Mouse (Mus musculus): ENCODE results near the gene Kcnj11. TPM values are rescaled to one million over a fixed set of nuclear protein-coding genes. Genes with fewer than 3 reads are reported as not detected.
A peak's percentile ranks its signal among the peaks of the same experiment; 100 is the strongest.

Gene Kcnj11
- not detected in 2 replicates for total RNA-seq (2015)
- total RNA-seq (2017), result not detected in 2 replicates

DNA sequence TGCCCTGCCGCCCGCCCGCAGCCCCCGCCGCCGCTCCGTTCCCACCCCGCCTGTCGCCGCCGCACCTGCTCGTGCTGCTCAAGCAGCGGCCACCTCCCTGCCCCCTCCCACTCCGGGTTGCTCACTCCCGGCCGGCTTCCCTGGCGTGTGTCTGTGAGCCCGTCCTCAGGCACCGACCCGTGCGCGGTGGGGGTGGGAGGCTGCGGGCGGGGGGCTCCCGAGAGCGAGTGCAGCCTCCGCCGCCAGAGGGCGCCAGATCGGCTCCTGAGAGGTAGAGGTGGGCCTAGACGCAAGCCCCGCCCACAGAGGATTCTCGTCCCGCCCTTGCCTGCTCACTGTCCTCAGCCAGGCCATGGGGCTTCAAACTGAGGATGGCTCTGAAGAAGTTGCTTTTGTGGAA lies at the start of gene Kcnj11:
Gene Kcnj11 (minus strand): TSS at position 202 of the 400 bp plus-strand sequence.
- ATAC-seq (ENCODE audit: poor library complexity, severe bottlenecking), result peak; percentile 78

DNA sequence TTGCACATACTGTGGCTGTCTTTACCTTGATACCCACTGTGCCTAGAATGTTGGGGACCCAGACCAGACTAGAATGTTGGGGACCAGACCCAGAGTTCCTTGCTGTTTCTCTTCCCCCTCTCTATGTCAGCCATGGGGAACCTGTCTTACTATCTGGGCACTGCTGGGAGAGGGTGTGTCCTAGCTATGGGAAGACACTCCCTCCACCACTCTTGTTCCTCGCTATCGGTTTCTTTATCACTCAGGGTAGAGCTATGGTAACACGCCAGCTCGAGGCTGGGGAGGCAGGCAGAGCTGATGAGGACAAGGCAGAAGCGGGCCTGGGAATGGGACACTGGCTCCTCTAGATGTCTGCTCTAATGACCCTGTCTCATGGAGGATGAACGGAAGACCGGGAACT lies 46.9 kb upstream of the Kcnj11 start:
- ATAC-seq (ENCODE audit: poor library complexity, severe bottlenecking), result no peak

DNA sequence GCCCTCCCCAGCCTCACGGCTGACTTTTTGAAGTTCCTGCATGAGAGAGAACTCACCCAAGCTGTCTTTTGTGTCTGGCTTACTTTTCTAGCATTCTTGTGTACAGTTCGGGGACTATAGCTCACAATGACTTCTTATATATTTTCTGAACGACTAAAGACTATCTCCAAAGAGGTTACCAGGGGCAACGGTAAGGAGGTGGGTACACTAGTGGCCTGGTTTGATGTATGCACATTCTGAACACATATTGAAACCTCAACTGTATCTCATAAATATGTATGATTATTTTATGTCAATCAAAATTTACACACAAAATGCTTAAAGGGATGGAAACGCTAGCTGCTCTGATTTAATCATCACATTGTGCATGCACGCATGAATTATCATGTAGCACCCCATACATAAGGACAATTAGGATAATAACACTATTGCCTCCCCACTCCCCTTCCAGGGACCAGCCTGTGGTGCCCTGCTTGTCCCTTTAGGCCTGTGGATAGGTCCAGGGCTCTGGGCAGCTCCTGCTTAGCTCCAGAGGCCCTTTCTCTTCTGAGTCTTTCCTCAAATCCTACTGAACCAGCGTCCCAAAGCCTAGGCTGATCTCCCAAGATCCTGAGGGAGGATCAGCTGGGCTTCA lies 46.2 kb upstream of the Kcnj11 start:
- ATAC-seq (ENCODE audit: poor library complexity, severe bottlenecking), result no peak

DNA sequence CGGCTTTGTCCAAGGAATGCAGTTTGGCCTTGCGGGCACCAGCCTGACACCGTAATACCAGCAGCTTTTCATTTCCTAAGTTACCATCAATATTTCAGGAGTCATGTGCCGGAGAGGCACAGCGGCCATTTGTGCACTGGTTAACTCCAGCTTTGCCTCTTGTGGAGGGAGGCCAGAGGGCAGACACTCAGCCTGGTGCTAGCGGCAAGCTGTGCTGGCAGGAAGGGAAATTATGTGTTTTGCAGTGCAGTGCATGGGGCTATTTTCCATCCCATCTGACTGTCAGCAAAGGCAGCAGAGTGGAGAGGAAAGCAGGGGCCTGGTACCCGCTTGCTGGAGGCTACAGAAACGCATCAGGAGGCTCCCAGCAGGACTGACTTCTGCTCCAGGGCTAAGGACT lies 43.5 kb upstream of the Kcnj11 start:
- ATAC-seq (ENCODE audit: poor library complexity, severe bottlenecking), result no peak

DNA sequence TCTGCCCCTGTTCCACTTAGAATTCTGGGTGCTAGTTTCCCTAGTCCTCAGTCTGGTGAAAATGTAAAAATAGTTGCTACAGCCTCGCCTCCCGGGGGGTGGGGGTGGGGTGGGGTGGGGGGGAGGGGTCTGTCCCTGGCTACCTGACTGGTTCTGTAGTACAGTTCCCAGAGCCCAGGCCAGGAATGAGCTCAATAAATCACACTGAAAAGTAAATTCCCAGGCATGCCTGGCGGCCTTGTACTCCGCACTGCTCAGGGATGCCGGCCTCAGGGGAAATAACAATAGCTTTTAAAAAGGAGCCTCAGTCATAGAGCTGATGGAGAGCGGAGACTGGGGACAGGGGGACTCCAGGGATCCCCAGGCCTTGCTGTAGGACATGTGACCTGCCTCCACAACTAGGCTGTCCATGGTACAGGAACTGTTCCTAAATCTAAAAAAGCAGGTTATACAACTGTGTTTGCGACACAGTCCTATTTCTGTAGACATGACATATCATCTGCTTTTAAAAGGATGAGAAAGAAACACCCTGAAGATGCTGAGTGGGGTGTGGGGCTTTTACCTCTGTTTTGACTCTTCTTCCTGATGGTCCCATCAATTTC lies 37.9 kb upstream of the Kcnj11 start:
- no peak for ATAC-seq (ENCODE audit: poor library complexity, severe bottlenecking)

DNA sequence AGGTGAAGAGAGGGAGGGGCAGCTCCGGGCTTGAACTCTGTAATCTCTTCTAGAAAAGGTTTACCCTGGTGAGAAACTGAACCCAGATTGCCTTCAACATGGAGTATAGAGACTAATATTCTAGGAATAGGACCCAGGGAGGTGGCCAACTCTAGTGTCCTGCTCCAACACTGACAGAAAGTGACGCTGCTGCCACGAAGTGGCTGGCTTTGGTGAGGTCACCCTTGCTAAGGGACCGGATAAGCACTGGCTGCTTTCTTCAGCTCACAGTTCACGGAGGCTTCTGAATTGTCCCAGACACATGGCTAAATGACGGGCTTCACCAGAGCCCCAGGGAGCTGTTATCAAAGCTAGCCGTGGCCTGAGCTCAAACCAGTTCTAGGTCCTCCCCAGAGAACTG lies 33.3 kb upstream of the Kcnj11 start:
- no peak for ATAC-seq (ENCODE audit: poor library complexity, severe bottlenecking)

DNA sequence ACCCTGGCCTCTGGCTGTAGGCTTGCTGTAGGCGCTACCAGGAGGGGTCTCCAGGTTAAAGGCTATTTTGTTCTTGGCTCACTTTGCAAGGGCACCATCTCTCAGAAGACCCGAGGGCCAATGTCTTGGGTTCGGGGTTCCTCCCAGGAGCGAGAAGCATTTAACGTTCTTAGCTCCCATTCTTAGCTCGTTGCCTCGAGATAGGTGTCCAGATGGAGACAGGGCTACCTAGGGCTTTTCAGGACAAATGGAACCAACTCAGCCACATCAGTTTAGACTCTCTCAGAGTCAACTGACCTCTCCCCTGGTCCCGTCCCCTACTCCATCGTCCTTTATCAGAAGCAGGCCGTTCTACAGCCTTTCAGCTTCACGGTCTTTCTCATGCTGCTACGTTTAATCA lies 31.7 kb upstream of the Kcnj11 start:
- no peak for ATAC-seq (ENCODE audit: poor library complexity, severe bottlenecking)

DNA sequence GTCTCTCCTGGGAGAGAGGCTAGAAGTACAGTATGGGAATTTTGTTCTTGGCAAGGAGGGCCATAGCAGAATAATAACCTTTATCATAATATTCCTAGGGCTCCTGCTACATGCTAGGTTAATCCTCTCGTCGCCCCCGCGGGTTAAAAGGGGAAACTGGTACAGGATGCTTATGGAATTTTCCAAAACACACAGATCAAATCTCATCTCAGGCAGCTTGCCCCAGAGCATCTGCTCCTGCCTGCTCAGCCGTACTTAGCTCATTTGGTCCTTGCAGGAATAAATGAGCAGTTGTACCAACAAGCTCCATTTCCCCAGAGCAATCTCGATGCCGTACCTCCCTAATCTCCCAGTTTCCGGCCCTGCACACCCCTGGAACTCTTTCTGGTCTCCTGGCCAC lies 31.2 kb upstream of the Kcnj11 start:
- no peak for ATAC-seq (ENCODE audit: poor library complexity, severe bottlenecking)

DNA sequence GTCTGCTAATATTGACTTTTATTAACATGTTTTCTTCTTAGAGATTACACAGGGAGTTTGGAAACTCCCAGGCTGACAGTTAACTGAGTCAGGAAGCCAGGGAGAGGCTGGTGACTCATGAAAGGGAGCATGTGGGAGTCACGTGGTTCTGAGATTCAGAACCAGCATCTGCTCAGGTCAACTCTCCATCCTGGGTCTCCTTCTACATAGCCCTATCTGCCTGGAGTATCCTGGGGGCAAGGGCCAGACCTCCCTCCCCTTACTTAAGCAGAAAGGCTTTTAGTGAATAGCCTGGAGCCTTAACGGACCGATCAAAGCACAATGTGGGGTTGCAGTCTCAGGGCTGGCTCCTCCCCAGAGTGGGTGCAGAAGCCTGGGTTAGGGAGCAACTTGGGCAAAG lies 30.7 kb upstream of the Kcnj11 start:
- ATAC-seq (ENCODE audit: poor library complexity, severe bottlenecking), result no peak

DNA sequence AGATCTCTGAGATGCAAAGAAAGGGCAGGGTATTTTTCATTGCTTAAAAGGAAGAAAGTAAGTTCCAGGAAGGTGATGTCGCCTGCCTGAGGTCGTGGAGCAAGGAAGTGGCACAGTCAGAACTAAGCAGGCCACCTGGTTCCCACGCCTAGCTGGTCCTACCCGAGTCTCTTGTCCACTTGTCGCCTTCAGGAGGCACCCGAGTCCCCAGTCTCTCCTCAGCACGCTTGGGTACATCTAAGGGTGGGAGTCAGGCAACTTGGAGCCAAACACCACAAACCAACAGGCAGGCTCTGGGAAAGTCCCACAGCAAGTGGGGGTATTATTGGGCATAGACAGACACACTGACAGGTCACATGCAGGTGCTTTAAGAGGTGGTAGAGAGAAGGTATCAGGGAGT lies 30.2 kb upstream of the Kcnj11 start:
- no peak for ATAC-seq (ENCODE audit: poor library complexity, severe bottlenecking)

DNA sequence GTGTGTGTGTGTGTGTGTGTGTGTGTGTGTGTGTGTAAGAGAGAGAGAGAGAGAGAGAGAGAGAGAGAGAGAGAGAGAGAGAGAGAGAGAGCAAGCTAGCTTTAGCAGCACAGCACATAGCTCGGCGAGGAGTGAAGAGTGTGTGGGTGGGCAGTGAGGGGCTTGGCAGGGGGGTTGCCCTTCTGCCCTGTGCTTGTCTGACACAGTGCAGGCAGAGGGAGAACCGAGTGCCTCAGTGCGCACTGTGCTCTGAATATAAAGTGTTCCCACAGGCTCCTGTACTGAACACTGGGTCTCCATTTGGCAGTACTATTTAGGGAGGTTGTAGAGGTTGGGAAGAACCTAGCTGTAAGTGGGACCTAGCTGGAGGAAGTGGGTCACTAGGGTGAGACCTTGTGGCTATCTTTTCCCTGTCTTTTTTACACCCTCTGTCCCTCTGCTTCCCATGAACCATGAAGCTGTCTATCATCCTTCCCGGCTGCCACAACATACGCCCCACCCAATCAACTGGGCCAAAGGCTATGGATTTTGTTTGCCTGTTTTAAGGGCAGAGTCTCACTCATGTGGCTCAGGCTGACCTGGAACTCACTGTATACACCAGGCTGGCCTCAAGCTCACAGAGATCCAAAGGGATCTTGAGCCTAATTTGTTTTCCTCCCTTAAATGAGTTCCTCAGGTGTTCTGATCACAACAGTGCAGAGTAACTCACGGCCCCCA lies 29.1 kb upstream of the Kcnj11 start:
- ATAC-seq (ENCODE audit: poor library complexity, severe bottlenecking), result no peak

DNA sequence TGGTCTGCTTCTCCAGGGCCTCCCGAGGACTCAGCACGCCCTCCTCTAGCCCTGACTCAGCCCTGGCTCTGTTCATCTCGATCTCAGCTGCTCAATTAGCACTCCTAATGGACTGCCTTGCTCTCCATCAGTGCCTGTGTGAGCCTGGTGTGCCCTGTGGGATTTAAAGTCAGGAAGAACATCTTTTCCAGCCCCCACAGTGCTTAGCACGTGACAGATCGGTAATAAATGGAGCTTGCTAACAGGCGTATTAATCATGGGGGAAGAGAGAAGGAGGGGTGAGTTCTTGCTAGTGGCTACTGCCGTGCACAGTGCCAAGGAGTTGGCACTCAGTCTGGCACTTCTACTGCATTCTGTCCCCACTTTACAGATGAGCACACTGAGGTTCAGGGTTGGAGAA lies 27.6 kb upstream of the Kcnj11 start:
- ATAC-seq (ENCODE audit: poor library complexity, severe bottlenecking), result no peak

DNA sequence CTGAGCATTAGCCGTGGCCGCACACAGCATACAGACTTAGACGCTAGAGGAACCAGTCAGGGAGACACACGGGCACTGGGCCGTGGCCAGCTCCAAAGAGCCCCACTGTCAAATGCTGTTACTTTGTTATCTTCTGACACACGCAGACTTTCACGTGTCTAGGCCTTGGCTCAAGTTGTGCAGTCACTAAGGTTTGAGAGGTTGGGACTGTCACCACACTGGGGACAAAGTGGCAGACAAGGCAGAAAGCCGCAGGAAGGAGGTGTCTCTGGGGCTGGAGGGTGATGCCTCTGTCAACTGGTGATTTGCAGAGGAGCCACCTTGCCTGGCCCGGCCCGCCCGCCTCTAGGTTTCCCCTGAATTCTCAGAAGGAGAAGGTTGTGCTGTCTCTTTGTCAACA lies 24.8 kb upstream of the Kcnj11 start:
- no peak for ATAC-seq (ENCODE audit: poor library complexity, severe bottlenecking)

DNA sequence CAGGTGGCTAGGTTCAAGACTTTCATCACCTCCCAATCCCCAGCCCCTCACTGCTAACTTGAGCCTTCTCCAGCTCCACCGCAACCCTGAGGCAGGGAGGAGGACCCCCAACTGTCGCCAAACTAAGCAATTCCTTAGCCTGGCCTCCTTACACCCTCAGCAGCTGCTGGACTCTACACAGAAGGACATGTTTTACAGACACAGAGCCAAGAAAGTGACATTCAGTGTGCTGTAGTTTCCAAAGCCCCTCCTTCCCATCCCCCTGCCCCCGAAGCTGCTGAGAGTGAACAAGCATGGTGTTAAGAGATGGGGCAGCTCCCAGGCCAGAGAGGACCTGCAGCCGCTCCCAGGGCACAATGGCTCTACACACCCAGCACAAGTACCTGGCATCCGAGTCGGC lies 23.9 kb upstream of the Kcnj11 start:
- no peak for ATAC-seq (ENCODE audit: poor library complexity, severe bottlenecking)

DNA sequence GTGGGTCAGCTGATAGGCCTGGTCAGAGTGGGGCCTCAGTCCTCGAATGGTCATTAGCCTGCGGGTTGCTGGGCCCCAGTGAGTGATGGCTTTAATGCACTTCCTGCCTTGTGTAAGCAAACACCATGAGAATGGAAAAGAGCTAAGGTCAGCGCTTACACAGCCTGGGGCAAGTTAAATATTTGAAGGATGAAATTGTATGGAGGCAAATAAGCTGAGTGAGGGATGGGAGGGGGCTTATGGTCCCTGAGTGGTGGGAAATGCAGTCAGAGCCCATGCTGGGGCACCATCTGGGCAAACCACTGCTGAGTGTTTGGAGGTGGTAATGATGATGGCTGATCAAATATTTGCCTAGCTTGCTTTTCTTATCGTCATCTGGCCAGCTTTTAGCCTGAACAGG lies 22.4 kb upstream of the Kcnj11 start:
- ATAC-seq (ENCODE audit: poor library complexity, severe bottlenecking), result no peak

DNA sequence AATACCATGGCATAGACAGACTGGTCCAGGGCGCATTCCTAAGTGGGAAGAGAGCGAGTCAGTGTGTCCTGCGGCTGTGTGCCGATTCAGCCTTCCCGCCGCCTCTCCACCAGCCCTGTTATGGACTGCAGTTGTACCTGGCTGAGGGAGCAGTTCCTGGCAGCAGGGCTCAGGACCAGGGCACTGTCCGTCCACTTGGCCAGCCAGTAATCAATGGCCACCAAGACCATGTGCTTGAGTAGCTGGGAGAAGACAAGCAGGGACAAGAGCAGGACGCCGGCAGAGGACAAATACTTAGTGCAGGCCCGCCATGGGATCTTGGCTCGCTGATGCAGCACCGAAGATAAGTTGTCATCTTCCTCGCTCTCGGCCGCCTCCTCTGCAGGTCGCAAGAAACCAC lies 16.5 kb upstream of the Kcnj11 start:
- no peak for ATAC-seq (ENCODE audit: poor library complexity, severe bottlenecking)

DNA sequence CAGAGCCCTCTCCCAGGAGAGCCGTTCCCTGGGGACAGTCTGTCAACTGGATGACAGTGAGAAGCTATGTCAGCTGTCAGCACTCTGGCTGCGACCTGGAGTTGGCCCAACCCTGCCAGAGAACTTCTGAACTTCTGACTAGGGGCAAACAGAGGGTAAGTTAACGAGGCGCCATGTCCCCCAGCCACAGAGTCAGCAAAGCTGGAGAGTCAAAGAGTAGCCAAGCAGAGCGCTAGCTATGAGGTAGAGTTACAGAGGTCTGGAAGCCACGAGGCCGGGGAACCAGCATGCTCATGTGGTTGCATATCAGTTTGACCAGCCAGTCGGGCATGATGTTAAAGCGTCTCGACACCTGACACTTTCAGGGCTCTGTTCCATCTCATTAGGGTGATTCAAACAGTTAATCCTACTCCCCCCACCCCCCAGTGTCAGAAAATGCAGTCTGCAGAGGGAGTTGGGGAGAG lies 15.6 kb upstream of the Kcnj11 start:
- no peak for ATAC-seq (ENCODE audit: poor library complexity, severe bottlenecking)

DNA sequence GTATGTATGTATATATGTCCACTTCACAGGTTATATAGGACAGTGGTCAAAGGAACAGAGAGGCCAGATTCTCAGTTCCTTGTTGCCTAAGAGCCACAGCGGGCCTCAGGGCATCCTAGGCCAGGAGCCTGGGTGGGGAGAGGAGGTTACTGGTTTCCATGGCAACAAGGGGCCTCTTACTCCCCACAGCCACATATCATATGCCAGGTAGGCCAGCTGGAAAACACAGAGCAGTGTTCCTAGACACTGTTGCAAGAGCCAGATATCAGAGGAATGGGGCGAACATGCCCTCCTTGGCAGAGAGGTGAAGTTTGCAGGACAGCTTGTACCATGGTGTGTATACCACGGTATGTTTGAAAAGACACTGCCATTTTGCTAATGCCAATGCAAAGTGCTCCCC lies 12.9 kb upstream of the Kcnj11 start:
- ATAC-seq (ENCODE audit: poor library complexity, severe bottlenecking), result no peak

DNA sequence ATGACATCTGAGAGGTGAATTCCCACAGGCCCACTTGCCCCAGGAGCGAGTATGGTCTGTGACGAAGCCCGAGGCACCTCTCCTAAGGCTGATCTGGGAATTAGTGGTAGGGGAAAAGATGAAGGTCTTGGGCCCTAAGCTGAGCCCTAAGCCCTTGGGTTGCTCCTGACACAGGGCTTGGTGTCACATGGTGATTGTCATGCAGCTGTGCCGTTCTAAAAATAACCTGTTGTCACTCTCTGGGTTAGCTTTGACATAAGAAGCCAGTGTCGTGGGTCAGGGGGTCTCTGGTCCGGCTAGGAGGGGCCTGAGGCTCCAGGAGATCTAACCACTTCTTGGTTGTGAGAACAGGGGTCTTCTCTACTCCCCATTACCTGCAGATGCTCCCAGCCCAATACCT lies 11.4 kb upstream of the Kcnj11 start:
- ATAC-seq (ENCODE audit: poor library complexity, severe bottlenecking), result no peak

DNA sequence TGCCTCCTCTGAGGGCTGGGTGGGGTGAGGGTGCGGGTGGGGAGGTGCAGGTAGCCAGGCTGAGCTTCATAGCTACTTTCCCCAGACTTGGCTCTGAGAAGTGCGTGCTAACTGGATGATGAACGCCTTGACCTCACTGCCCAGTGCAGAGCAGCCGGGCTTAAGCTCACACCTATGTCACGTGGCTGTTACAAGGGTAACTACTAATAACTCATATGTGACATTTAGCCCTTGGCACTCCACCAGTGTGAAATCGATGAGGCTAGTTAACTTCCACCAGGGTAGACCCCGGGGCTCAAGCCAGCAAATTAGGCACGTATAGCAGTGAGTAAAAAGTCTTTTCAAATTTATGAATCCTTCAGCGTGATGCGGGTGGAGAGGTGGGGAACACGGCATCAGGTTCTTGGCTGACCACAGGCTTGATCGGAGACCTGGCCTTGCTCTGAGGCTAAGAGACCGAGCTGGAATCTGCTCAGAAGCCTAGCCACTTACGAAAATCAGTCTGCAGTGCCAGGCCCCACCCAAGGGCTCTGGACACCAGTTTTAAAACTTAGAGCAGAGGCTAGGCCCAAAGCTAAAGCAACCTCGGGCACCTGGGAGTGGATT lies 10.8 kb upstream of the Kcnj11 start:
- ATAC-seq (ENCODE audit: poor library complexity, severe bottlenecking), result no peak

DNA sequence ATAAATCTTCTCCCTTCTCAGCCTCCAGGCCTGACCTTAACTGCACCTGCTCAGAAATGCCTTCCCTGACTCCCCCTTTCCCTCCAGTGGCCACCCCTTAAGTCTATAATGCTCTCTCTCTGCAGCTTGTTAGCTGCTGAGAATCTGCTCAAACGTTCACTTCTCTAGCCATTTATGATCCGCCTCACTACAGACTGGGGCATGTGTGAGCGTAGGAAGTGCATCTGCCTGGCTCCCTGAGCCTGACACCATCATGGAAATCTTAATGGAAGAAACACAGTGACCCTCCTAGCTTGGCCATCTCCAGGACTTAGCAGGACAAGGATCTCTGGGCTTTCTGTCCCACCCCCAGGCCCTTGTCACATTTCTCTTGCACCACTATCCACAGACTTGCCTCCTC lies 9.5 kb upstream of the Kcnj11 start:
- ATAC-seq (ENCODE audit: poor library complexity, severe bottlenecking), result no peak

DNA sequence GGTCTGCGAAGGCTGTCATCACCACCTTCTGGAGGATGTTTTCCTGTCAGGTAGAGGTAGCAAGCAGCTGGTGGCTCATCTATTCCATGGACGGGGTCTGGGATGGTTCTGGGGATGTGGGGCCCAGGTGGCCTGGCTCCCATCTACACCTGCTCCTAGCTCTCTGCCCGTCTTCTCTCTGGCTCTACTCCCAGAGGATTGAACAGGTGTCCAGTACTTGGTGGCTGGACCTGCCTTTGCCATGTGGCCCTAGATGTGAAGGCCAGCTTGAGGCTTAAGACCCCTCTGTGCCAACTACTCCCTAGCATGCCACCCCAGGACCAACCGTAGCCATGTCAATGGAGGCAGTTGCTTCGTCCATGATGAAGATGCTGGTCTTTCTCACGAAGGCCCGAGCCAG lies 4.9 kb upstream of the Kcnj11 start:
- no peak for ATAC-seq (ENCODE audit: poor library complexity, severe bottlenecking)
